Mouse (Mus musculus) erythroblast, embryonic 14.5 days (primary cell): ENCODE results near the gene Pnpla1.

Experiments
- GATA1 ChIP-seq: IDR thresholded peaks from 2 replicates; pipeline ENCODE4 v1.6.1; 2012; ENCODE audit warnings: low read length, inconsistent platforms, mixed read lengths
- TAL1 ChIP-seq: IDR thresholded peaks from 3 replicates; pipeline ENCODE4 v1.6.1; 2012; ENCODE audit warnings: low read length, inconsistent platforms, mixed read lengths

DNA sequence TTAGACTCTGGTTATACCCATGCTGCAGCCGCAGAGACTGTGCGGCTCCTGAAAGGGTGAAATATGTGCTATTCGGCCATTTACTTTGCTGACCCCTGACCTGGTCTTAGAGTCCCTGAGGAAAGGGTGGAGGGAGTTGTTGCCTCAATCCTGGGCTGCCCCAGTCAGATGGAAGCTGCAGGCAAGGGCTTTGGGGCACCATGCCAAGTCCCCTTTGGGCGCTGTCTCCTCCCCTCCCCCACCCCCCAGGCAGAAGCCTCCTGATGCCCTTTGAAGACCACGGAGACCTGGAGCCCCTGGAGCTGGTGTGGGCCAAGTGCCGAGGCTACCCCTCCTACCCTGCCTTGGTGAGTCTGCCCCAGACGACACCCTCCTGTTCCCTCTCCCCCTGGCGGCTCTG, 27.1 kb upstream of the Pnpla1 start:
- no peak for TF ChIP-seq GATA1
- TF ChIP-seq TAL1: no peak
